Mouse (Mus musculus): ENCODE measurements around the gene Txndc17. TPM values are rescaled to one million over a fixed set of nuclear protein-coding genes. Genes with fewer than 3 reads are reported as not detected.

Gene Txndc17
- polyA plus RNA-seq, 1 experiment from 2014 or later = 259 TPM

DNA sequence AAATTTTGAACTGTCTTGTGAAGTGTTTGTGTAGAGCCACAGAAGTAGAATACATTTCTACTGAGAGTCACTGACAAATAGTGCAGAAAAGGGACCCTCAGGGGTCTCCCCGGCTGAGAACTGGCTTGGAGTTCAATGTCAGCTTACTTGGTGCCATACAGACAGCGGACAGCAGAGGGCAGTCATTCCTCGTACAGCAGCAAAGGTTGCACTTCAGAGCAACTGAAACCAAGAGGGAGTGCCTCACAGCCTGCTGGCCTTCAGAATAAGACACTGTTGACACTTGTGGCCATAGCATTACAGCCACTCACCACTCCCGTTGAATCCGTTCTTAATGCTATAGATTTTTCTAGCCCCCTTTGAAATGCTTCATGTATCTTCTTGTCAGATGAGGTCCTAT lies 17.5 kb downstream of the Txndc17 start:
- no peaks in the 10 kb centered on the region for H3K36me3 ChIP-seq
- no peak overlapping the region for H3K4me3 ChIP-seq
- no peak overlapping the region for H3K9ac ChIP-seq
- H3K4me2 ChIP-seq = no peak overlapping the region
- H3K27ac ChIP-seq = no peak overlapping the region
- peaks cover 8% of the 10 kb centered on the region; the same call in 1 of the 2 replicates for H3K4me1 ChIP-seq
- WGBS = 15% methylated on average over 5 of the region's 5 CpGs
- H3K9me3 ChIP-seq = no peaks in the 10 kb centered on the region
- no peaks in the 10 kb centered on the region for H3K27me3 ChIP-seq
- ATAC-seq (ENCODE audit: insufficient number of reproducible peaks, insufficient read depth, low FRiP score, low TSS enrichment, low read depth) = no peak

DNA sequence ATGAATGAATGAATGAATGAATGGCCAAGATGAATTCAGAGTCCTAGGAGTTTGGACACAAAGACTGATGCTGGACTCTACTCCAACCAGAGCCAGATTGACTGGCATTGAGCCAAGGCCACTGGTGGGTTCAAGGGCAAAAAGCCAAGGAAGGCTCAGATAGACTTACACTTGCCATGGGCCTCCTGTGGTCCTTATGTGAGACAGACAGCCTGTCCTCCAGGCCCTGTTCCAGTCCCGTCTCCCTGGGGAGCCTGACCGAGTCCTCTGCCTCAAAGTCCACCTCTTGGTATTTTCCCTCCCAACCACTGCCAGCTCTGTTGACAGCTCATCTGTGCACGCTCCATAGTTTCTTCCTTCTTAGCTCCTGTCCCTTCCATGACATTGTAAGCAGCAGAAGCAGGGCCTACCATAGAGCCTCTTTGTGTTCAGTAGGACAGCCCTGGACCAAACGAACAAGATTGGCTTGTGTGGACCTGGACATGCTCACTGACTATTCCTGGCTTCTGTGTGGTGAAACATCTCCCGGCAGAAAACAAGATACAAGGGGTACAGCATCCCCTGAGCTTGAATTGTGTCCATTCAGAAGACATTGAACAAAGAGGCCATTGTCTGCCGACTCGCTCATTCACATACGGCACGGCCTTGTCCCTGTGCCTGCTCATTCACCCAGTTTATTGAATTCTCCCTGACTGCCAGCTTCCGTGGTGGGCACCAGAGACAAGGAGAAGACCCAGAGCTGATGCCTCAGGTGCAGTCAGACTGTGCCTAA lies 18.9 kb downstream of the Txndc17 start:
- Histone ChIP-seq H3K9ac (no peak overlapping the region), H3K36me3 (no peaks in the 10 kb centered on the region), H3K27ac (no peak overlapping the region), H3K9me3 (no peaks in the 10 kb centered on the region), H3K4me2 (no peak overlapping the region), H3K27me3 (no peaks in the 10 kb centered on the region), H3K4me1 (peaks cover 8% of the 10 kb centered on the region; the same call in 1 of the 2 replicates), H3K4me3 (no peak overlapping the region)
- WGBS = 38% methylated on average over 10 of the region's 10 CpGs
- no peak for ATAC-seq (ENCODE audit: insufficient number of reproducible peaks, insufficient read depth, low FRiP score, low TSS enrichment, low read depth)

DNA sequence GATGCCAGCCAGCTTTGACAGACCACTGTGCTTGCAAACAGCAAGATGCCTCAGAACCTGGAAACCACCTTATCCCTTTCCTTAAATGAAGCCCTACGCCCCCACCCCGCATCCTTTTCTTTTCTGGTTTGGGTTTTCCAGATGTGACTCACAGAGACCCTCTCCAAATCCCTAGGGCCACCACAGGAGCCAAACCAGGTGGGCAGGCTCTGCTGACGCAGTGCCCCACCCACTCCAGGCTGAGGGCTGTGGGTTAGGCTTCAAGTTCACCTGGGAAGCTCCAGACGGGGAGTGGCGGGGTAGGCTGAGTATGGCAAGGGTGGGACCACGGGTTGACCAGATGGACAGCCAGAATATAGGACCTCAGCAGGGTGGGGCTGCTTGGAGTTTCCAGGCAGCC lies 19.6 kb downstream of the Txndc17 start:
- peaks cover 8% of the 10 kb centered on the region; the same call in 1 of the 2 replicates for H3K4me1 ChIP-seq
- H3K9me3 ChIP-seq = no peaks in the 10 kb centered on the region
- H3K9ac ChIP-seq = no peak overlapping the region
- no peak overlapping the region for H3K4me3 ChIP-seq
- no peak for ATAC-seq (ENCODE audit: insufficient number of reproducible peaks, insufficient read depth, low FRiP score, low TSS enrichment, low read depth)
- H3K4me2 ChIP-seq = no peak overlapping the region
- 85% methylated on average over 6 of the region's 6 CpGs for WGBS
- H3K27ac ChIP-seq = no peak overlapping the region
- no peaks in the 10 kb centered on the region for H3K27me3 ChIP-seq
- no peaks in the 10 kb centered on the region for H3K36me3 ChIP-seq

DNA sequence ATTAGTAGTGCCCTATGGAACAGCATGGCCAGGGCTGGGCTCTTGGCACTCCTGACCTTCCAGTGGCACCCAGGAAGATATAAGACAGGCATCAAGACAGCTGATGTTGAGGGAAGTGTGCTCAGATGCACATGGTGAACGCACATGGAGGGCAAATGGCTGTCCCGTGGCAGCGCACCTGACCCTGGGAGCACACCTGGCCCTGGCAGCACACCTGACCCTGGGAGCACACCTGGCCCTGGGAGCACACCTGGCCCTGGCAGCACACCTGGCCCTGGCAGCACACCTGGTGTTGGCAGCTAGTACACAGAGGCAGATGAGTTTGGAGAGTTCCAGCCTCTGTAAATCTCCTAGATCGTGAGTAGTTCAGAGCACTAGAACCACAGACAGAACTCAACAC lies 21.2 kb downstream of the Txndc17 start:
- no peak overlapping the region for H3K9ac ChIP-seq
- peaks cover 8% of the 10 kb centered on the region; the same call in 1 of the 2 replicates for H3K4me1 ChIP-seq
- ATAC-seq (ENCODE audit: insufficient number of reproducible peaks, insufficient read depth, low FRiP score, low TSS enrichment, low read depth) = no peak
- H3K4me3 ChIP-seq = no peak overlapping the region
- H3K9me3 ChIP-seq = no peaks in the 10 kb centered on the region
- H3K27me3 ChIP-seq = no peaks in the 10 kb centered on the region
- no peak overlapping the region for H3K4me2 ChIP-seq
- no peak overlapping the region for H3K27ac ChIP-seq
- 93% methylated on average over 4 of the region's 4 CpGs for WGBS
- no peaks in the 10 kb centered on the region for H3K36me3 ChIP-seq

DNA sequence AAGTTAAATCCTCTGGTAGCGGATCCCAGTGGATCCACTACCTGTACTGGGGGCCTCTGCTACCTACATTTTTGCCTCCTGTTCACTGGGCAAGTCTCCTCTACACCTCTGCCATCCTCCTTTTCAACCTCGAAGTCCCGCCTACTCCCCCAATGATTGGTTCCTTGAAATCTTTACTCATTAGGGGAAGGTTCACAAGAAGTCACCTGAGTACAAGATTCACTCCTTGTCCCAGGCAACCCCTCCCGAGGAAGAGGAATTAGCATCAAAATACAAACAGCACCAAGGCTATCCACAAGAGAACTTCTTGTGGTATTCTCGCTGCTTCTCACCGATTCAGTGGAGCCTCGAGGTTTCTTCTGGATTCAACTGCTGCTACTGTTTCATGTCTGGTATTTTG lies 24.7 kb downstream of the Txndc17 start:
- H3K9me3 ChIP-seq = no peaks in the 10 kb centered on the region
- no peaks in the 10 kb centered on the region for H3K36me3 ChIP-seq
- 87% methylated on average over 7 of the region's 7 CpGs for WGBS
- H3K27ac ChIP-seq = no peak overlapping the region
- no peak overlapping the region for H3K9ac ChIP-seq
- H3K4me2 ChIP-seq = no peak overlapping the region
- no peaks in the 10 kb centered on the region for H3K27me3 ChIP-seq
- H3K4me1 ChIP-seq = no peaks in the 10 kb centered on the region
- H3K4me3 ChIP-seq = no peak overlapping the region
- no peak for ATAC-seq (ENCODE audit: insufficient number of reproducible peaks, insufficient read depth, low FRiP score, low TSS enrichment, low read depth)

DNA sequence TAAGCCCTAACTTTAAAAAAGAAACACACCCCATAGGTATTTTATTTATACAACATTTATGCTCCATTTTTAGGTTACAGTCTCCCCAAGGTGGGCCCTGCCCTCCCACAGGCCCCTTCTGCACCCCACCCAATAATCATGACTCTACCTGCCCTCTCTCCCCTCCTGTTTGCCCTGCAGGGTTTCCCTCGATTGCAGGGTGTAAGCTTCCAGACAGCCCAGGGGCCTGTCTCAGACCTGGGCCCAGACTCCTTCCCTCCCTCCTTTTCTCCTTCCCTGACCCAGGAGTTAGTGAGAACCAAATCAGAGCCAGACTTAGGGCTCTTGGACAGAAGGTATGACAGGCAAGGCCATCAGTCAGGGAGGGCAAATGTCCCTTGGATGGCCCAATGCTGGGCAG lies 25.6 kb downstream of the Txndc17 start:
- ATAC-seq (ENCODE audit: insufficient number of reproducible peaks, insufficient read depth, low FRiP score, low TSS enrichment, low read depth) = no peak
- H3K4me1 ChIP-seq = no peaks in the 10 kb centered on the region
- 50% methylated on average over 1 of the region's 1 CpGs for WGBS
- no peaks in the 10 kb centered on the region for H3K36me3 ChIP-seq
- no peak overlapping the region for H3K4me2 ChIP-seq
- H3K27ac ChIP-seq = no peak overlapping the region
- H3K9ac ChIP-seq = no peak overlapping the region
- no peaks in the 10 kb centered on the region for H3K27me3 ChIP-seq
- no peak overlapping the region for H3K4me3 ChIP-seq
- H3K9me3 ChIP-seq = no peaks in the 10 kb centered on the region

DNA sequence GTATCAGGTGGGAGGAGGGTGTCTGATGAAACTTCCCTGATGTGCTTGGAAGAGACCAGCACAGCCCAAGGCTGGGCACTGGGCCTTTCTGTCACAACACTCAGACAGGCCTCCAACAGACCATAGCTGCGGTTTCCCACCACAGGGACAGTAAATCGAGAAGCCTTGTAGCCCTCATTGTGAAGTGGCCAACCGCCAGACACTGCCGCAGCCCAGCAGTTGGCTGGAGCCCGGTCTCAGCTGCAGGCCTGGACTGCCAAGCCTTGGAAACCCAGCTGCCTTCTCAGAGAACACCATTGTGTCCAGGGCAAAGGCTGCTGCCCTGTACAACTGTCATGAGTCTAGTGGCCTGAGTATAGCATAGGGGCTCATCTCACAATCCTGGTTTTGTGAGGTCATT lies 26.7 kb downstream of the Txndc17 start:
- Histone ChIP-seq H3K27ac (no peak overlapping the region), H3K9me3 (no peaks in the 10 kb centered on the region), H3K36me3 (no peaks in the 10 kb centered on the region), H3K4me2 (no peak overlapping the region), H3K4me3 (no peak overlapping the region), H3K9ac (no peak overlapping the region), H3K4me1 (no peaks in the 10 kb centered on the region), H3K27me3 (no peaks in the 10 kb centered on the region)
- ATAC-seq (ENCODE audit: insufficient number of reproducible peaks, insufficient read depth, low FRiP score, low TSS enrichment, low read depth) = no peak
- WGBS = 67% methylated on average over 5 of the region's 5 CpGs

DNA sequence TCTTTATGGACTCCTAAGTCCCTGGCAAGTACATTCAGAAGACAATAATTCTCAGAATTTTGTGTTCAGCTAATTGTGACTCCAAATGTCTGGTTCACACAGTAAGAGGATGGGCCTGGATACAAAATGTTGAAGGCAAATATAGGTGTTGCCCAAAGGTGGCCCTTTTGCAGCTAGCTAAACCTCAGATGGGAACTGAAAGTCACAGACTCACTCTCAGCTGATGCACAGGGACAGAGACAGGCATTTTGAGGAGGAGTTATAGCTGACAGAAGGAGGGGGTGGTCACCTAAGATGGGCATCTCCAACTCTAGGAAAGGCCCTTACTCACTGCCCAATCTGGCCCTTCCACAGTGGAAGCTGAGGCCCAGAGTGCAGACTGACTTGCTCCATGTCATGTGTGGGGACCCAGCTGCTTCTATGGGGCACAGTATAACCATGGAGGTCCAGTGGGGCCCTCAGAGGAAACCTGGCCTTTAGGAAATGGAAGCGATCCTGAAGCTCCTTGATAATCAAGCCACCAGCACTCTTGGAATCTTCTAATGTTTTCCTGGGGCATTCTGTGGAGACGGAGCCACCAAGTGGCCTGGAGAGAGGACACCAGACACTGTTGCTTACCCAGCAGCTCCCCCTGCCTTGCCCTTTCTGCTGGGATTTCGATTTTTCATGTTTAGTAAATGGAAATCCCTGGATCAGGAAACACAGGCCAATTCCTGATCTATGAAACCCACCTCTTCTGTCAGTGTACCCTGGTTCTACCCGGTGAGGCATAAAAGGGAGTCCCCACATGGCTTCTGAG lies 32.9 kb downstream of the Txndc17 start:
- WGBS = 72% methylated on average over 4 of the region's 4 CpGs
- H3K4me3 ChIP-seq = no peak overlapping the region

DNA sequence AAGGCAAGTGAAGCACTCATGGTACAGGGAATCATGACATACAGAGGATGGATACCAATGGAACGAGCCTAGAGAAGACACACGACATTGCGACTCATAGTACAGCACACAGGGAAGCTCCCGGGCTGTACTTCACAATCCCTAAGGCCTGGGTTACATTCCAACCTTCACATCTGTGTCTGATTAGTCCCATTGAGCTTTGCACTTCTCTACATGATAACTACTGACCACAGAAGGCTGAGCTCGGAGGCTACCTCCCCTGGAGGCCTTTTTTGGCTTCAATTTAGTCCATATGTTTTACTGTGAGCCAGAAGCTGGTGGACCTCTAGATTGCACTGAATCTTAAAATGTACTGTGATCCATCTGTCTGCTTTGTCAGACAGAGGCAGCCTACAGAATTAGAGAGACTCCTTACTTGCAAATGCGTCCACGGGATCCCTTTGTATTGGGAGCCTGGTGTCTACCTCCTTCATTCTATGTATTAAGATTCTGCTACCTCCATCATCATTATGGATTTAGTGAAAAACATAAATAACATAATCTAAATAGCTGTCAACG lies 37.9 kb downstream of the Txndc17 start:
- H3K27me3 ChIP-seq = 0 out of 2 replicates have a peak, but pooled peaks cover 1% of the 10 kb centered on the region
- H3K4me1 ChIP-seq = peaks cover 7% of the 10 kb centered on the region; the same call in 1 of the 2 replicates
- 39% methylated on average over 8 of the region's 8 CpGs for WGBS
- no peak for ATAC-seq (ENCODE audit: insufficient number of reproducible peaks, insufficient read depth, low FRiP score, low TSS enrichment, low read depth)
- no peak overlapping the region for H3K4me3 ChIP-seq
- no peaks in the 10 kb centered on the region for H3K36me3 ChIP-seq
- no peak overlapping the region for H3K27ac ChIP-seq
- H3K4me2 ChIP-seq = no peak overlapping the region
- no peak overlapping the region for H3K9ac ChIP-seq
- no peaks in the 10 kb centered on the region for H3K9me3 ChIP-seq

More for the DNA sequence above, 32.9 kb downstream of the Txndc17 start:
- H3K27me3 ChIP-seq = no peaks in the 10 kb centered on the region
- ATAC-seq (ENCODE audit: insufficient number of reproducible peaks, insufficient read depth, low FRiP score, low TSS enrichment, low read depth) = no peak
- H3K36me3 ChIP-seq = no peaks in the 10 kb centered on the region
- H3K9me3 ChIP-seq = no peaks in the 10 kb centered on the region
- no peak overlapping the region for H3K4me2 ChIP-seq
- H3K9ac ChIP-seq = no peak overlapping the region
- peaks cover 3% of the 10 kb centered on the region; the same call in 1 of the 2 replicates for H3K4me1 ChIP-seq
- H3K27ac ChIP-seq = no peak overlapping the region

DNA sequence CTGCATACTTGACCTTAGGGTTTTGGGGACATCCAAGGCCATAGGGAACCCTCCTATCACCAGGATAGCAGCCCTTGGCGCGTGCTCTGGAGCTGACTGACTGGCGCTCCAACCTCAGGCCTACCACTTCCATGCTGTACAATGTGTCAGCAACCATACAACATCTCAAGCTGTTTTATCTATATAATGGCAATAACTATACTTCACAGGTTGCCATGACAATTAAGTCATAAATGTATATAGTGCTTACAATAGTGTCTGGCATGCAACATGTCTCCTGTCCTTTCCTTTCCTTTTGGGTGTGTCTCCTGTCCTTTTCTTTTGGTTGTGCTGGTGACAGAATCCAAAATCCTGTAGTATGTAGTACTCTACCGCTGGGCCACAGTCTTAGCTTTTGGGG lies 48.3 kb downstream of the Txndc17 start:
- 0 out of 2 replicates have a peak, but pooled peaks cover under 1% of the 10 kb centered on the region for H3K27me3 ChIP-seq
- no peak for ATAC-seq (ENCODE audit: insufficient number of reproducible peaks, insufficient read depth, low FRiP score, low TSS enrichment, low read depth)
- no peaks in the 10 kb centered on the region for H3K9me3 ChIP-seq
- WGBS = 89% methylated on average over 4 of the region's 4 CpGs
- H3K36me3 ChIP-seq = no peaks in the 10 kb centered on the region
- no peak overlapping the region for H3K4me3 ChIP-seq
- H3K4me1 ChIP-seq = no peaks in the 10 kb centered on the region
- no peak overlapping the region for H3K4me2 ChIP-seq
- no peak overlapping the region for H3K9ac ChIP-seq
- no peak overlapping the region for H3K27ac ChIP-seq

DNA sequence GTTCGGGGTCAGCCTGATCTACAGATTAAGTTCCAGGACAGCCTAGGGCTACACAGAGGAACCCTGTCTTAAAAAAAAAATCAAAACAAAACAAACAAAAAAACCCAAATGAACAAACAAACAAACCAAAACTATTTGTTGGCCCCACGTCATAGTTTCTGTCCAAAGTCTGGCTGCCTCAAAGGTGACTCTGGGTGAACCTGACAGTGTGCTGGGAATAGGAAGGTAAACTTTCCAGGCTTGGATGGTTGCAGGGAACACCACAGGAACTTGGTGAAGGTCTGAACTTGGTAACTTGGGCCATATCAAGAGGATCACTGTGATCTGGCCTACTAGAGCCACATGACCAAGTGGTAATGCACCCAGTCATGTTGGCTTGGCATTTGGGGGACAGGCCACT lies 49.1 kb downstream of the Txndc17 start:
- Histone ChIP-seq H3K36me3 (no peaks in the 10 kb centered on the region), H3K4me3 (no peak overlapping the region), H3K4me2 (no peak overlapping the region), H3K27me3 (no peaks in the 10 kb centered on the region), H3K27ac (no peak overlapping the region), H3K9me3 (no peaks in the 10 kb centered on the region), H3K4me1 (no peaks in the 10 kb centered on the region), H3K9ac (no peak overlapping the region)
- no peak for ATAC-seq (ENCODE audit: insufficient number of reproducible peaks, insufficient read depth, low FRiP score, low TSS enrichment, low read depth)
- 74% methylated on average over 2 of the region's 2 CpGs for WGBS

Data from embryonic facial prominence, embryonic 13.5 days (tissue).